Mouse (Mus musculus) liver, postnatal 0 days (tissue): ENCODE measurements at regions not wholly inside any gene's neighbourhood (a gene's known extent, or its start where the extent isn't known, plus 50 kb on each side); places are given as distances from the start of the nearest gene placed in this dataset.

Experiments used
- CTCF ChIP-seq: sonication (generic); IDR thresholded peaks from 2 replicates; pipeline ENCODE4 v1.5.1; 2016; ENCODE audit warnings: antibody characterized with exemption, low read depth
- EP300 ChIP-seq: IDR thresholded peaks from 2 replicates; pipeline ENCODE4 v1.6.1; 2016; ENCODE audit warnings: antibody characterized with exemption, low read depth, mild to moderate bottlenecking

DNA sequence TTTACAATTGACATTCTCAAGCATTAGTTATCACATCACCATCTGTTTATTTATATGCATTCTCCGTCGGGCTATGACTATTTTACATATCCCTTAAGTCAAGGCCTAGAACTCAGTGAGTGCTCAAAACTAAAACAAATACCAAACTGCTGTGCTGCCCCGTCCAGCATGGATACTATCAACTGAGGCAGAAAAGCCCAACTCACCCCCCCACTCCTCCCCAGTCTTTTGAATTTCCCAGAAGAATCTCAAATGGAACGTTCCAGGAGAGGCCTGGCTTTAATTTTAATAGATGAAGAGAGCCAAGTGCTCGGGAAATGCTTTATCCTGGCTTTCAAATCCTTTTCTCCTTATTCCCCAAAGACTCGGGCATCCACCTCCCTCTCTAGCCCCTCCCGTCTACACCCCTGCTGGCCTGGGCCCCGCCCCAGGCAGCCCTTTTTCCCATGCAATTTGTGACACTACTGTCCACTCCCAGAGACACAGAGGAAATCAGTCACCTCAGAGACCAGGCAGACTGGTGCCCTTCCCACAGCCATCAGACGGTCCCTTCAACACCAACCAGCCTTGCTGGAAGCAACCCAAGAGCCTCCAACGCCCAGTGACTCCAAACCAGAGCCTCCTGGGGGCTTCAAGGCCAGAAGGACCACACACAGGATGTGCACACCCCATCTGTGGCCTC lies 76.5 kb downstream of the Adamts15 start:
- TF ChIP-seq EP300 (no peak), CTCF (no peak)
